9 mouse cellular contexts compared by ENCODE assay signal in the genomic region with DNA sequence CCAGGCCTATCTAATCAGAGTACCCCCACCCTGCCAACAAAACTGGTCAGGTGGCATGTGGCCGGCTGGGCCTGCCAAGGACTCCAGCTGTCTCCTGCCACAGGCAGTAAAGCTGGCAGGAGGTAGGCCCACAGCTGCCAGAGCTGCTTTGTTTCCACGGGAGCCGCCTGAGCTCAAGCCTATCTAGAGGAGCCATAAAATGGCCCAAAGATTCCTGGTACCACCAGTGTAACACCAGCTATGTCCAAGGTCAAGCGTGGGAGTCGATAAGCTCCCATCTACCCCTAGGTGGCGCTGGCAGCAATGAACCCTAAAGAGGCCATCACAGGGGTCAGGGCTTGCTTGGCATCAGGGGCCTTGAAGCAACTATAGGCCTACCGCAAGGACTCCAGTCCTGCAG. TPM values are rescaled to one million over a fixed set of nuclear protein-coding genes. Genes with fewer than 3 reads are reported as not detected.
A peak's percentile ranks its signal among the peaks of the same experiment; 100 is the strongest.
DNase-seq lines count a peak whose midpoint lies in the region; ATAC-seq and TF ChIP-seq lines count a peak whose summit lies in the region.
"Had no signal": no experiment of that assay in that cellular context is flagged by ENCODE, and none has a peak within 500 bp of the region (broad histone marks: within the 10 kb centered on the region; RNA-seq: fewer than 3 reads in every experiment).

No protein-coding gene starts in this region.

- H3K36me3 ChIP-seq in hindbrain, embryonic 10.5 days: 0 out of 2 replicates have a peak, but pooled peaks cover 6% of the 10 kb centered on the region
- H3K36me3 ChIP-seq in hindbrain, embryonic 14.5 days (replicated peaks; ENCODE audit: control insufficient read depth, insufficient read depth): no peaks in the 10 kb centered on the region
- H3K36me3 ChIP-seq in forebrain, postnatal 0 days (ENCODE audit: insufficient read depth): no peaks in the 10 kb centered on the region
- H3K36me3 ChIP-seq in kidney, adult 2 months (ENCODE audit: control insufficient read depth, insufficient read depth, low read length): no peaks in the 10 kb centered on the region

- peak; percentile 45 for DNase-seq in hindbrain, embryonic 10.5 days (ENCODE audit: low spot score)
- no peak for DNase-seq in hindbrain, embryonic 14.5 days (ENCODE audit: low spot score)
- peak; percentile 41 for DNase-seq in Muller cell, postnatal 12 days (ENCODE audit: inconsistent ontology term)
- peak; percentile 64 for DNase-seq in forebrain, postnatal 0 days
- DNase-seq in kidney, adult 2 months: peak; percentile 77
- DNase-seq in lung, postnatal 25 days (ENCODE audit: low spot score): peak; percentile 57
- DNase-seq in spleen, adult 18-20 months: no peak
- DNase-seq in ovary, postnatal 14 days (ENCODE audit: low spot score): no peak

- ATAC-seq in hindbrain, embryonic 14.5 days (ENCODE audit: low FRiP score): no peak
- peak; percentile 47 for ATAC-seq in forebrain, postnatal 0 days

- peaks cover 12% of the 10 kb centered on the region for H3K4me1 ChIP-seq in hindbrain, embryonic 10.5 days (replicated peaks)
- H3K4me1 ChIP-seq in hindbrain, embryonic 14.5 days (replicated peaks; ENCODE audit: control insufficient read depth, insufficient read depth, low read length): peaks cover 18% of the 10 kb centered on the region; the same call in 1 of the 2 replicates
- no peaks in the 10 kb centered on the region for H3K4me1 ChIP-seq in forebrain, postnatal 0 days (ENCODE audit: insufficient read depth)
- peaks cover 4% of the 10 kb centered on the region; the same call in 1 of the 2 replicates for H3K4me1 ChIP-seq in kidney, adult 2 months (ENCODE audit: control insufficient read depth, insufficient read depth, low read length)

- 75% methylated on average over 7 of the region's 7 CpGs for WGBS in hindbrain, embryonic 10.5 days
- 65% methylated on average over 7 of the region's 7 CpGs for WGBS in hindbrain, embryonic 14.5 days
- WGBS in forebrain, postnatal 0 days: 51% methylated on average over 7 of the region's 7 CpGs
- WGBS in kidney, adult 2 months: 38% methylated on average over 7 of the region's 7 CpGs

- H3K9ac ChIP-seq in hindbrain, embryonic 14.5 days: no peak overlapping the region
- H3K9ac ChIP-seq in forebrain, postnatal 0 days: no peak overlapping the region
- H3K9ac ChIP-seq: limb, embryonic 15.5 days had no signal

- H3K27me3 ChIP-seq in hindbrain, embryonic 10.5 days (ENCODE audit: insufficient read depth, poor library complexity, severe bottlenecking): no peaks in the 10 kb centered on the region
- H3K27me3 ChIP-seq in hindbrain, embryonic 14.5 days (ENCODE audit: control insufficient read depth, insufficient read depth, low read length): no peaks in the 10 kb centered on the region
- H3K27me3 ChIP-seq in forebrain, postnatal 0 days (ENCODE audit: insufficient read depth, low read length): no peaks in the 10 kb centered on the region
- H3K27me3 ChIP-seq in kidney, adult 2 months (replicated peaks; ENCODE audit: control insufficient read depth, insufficient read depth, low read length): no peaks in the 10 kb centered on the region
- H3K27me3 ChIP-seq: limb, embryonic 15.5 days had no signal

- H3K27ac ChIP-seq in hindbrain, embryonic 10.5 days: no peak overlapping the region
- H3K27ac ChIP-seq in hindbrain, embryonic 14.5 days: no peak overlapping the region
- no peak overlapping the region for H3K27ac ChIP-seq in forebrain, postnatal 0 days (ENCODE audit: low read depth, low read length)
- peak overlapping the region; percentile 49 for H3K27ac ChIP-seq in kidney, adult 2 months (ENCODE audit: insufficient read depth, low read depth, low read length)
- H3K27ac ChIP-seq: limb, embryonic 15.5 days had no signal

- H3K4me2 ChIP-seq in hindbrain, embryonic 14.5 days (replicated peaks): no peak overlapping the region
- no peak overlapping the region for H3K4me2 ChIP-seq in forebrain, postnatal 0 days (ENCODE audit: low read depth)
- H3K4me2 ChIP-seq: limb, embryonic 15.5 days had no signal

- TF ChIP-seq POLR2A in kidney, adult 2 months (IDR thresholded peaks at IDR 0.05; ENCODE audit: low read depth, low read length): no peak

- peak; percentile 46 for TF ChIP-seq CTCF in forebrain, postnatal 0 days (IDR thresholded peaks at IDR 0.05; ENCODE audit: low read depth)
- peak; percentile 77 for TF ChIP-seq CTCF in kidney, adult 2 months (conservative IDR thresholded peaks at IDR 0.05; ENCODE audit: insufficient read depth, insufficient read length, low read depth, low read length)

- H3K9me3 ChIP-seq in hindbrain, embryonic 10.5 days: no peaks in the 10 kb centered on the region
- H3K9me3 ChIP-seq in hindbrain, embryonic 14.5 days (ENCODE audit: control insufficient read depth, low read length): no peaks in the 10 kb centered on the region
- H3K9me3 ChIP-seq in forebrain, postnatal 0 days (ENCODE audit: low read length): 0 out of 2 replicates have a peak, but pooled peaks cover 3% of the 10 kb centered on the region
- H3K9me3 ChIP-seq: limb, embryonic 15.5 days had no signal

- H3K4me3 ChIP-seq in hindbrain, embryonic 10.5 days: no peak overlapping the region
- no peak overlapping the region for H3K4me3 ChIP-seq in hindbrain, embryonic 14.5 days (replicated peaks; ENCODE audit: low read length)
- no peak overlapping the region for H3K4me3 ChIP-seq in forebrain, postnatal 0 days (ENCODE audit: low read depth, low read length)
- no peak overlapping the region for H3K4me3 ChIP-seq in kidney, adult 2 months (ENCODE audit: insufficient read depth, low read depth, low read length)
- H3K4me3 ChIP-seq: limb, embryonic 15.5 days had no signal

RNA-seq across cellular contexts. Expression of a gene that starts 17.8 kb away (rescaled TPM):
- polyA plus RNA-seq in hindbrain, embryonic 10.5 days (2016; fragmentation: Nextera tagmentation; extraction: Ambion mirVana): 7.2 and 10.8 TPM in 2 replicates
- 2.6 and 2.9 TPM in 2 replicates for polyA plus RNA-seq in hindbrain, embryonic 14.5 days (2014; fragmentation: Nextera tagmentation; extraction: Ambion mirVana)
- total RNA-seq in forebrain, postnatal 0 days (2014; rRNA removed): 3.5 and 8.9 TPM in 2 replicates
- polyA plus RNA-seq in forebrain, postnatal 0 days (2015; fragmentation: Nextera tagmentation; extraction: Ambion mirVana): 1.4 and 1.7 TPM in 2 replicates
- polyA plus RNA-seq in kidney, adult 2 months (2012; rRNA removed): 83.3 and 97.8 TPM in 2 replicates

RNA-seq across cellular contexts. Expression of a gene that starts 36.6 kb away (rescaled TPM):
- polyA plus RNA-seq in hindbrain, embryonic 10.5 days (2016; fragmentation: Nextera tagmentation; extraction: Ambion mirVana): 278 and 297 TPM in 2 replicates
- polyA plus RNA-seq in hindbrain, embryonic 14.5 days (2014; fragmentation: Nextera tagmentation; extraction: Ambion mirVana): 148 and 149 TPM in 2 replicates
- 133 and 168 TPM in 2 replicates for total RNA-seq in forebrain, postnatal 0 days (2014; rRNA removed)
- 219 and 222 TPM in 2 replicates for polyA plus RNA-seq in forebrain, postnatal 0 days (2015; fragmentation: Nextera tagmentation; extraction: Ambion mirVana)
- polyA plus RNA-seq in kidney, adult 2 months (2012; rRNA removed): 80.0 and 95.3 TPM in 2 replicates

RNA-seq across cellular contexts. Expression of a gene that starts 49.3 kb away (rescaled TPM):
- 440 and 510 TPM in 2 replicates for polyA plus RNA-seq in hindbrain, embryonic 10.5 days (2016; fragmentation: Nextera tagmentation; extraction: Ambion mirVana)
- 372 and 509 TPM in 2 replicates for polyA plus RNA-seq in hindbrain, embryonic 14.5 days (2014; fragmentation: Nextera tagmentation; extraction: Ambion mirVana)
- 848 and 1,386 TPM in 2 replicates for total RNA-seq in forebrain, postnatal 0 days (2014; rRNA removed)
- polyA plus RNA-seq in forebrain, postnatal 0 days (2015; fragmentation: Nextera tagmentation; extraction: Ambion mirVana): 439 and 570 TPM in 2 replicates
- polyA plus RNA-seq in kidney, adult 2 months (2012; rRNA removed): 2,294 and 2,331 TPM in 2 replicates

Comparison
In these comparisons a context has a peak if more than half of its experiments do, and no peak if none do; other contexts are left out.
1. DNase-seq: peak in hindbrain, embryonic 10.5 days (single experiment), Muller cell, postnatal 12 days (single experiment), forebrain, postnatal 0 days (single experiment), kidney, adult 2 months (single experiment) and lung, postnatal 25 days (single experiment); none in hindbrain, embryonic 14.5 days (single experiment), spleen, adult 18-20 months (0 of 2) and ovary, postnatal 14 days (single experiment).